Mouse (Mus musculus): ENCODE measurements around the gene Cmah.

Cmah gene

DNA sequence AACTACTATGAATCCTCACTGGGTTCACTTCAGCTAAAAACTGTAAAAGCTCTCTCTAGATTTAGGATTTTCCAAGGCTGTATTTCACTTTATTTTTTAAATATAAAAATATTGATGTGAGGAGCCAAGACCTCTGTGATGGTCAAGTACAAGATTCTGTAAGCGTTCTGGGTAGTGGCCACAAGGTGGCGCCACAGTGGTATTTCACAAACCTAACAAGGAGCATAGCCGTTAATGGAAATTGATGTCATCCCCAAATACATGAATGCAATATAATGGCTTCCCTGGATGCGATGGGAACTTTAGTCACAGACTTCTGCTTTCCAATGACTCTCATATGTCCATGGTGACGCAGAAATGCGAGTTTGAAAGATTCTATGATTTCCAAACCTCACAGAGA is 191.7 kb downstream of the Cmah start:
- DNase-seq: peak; percentile 8 to 30

DNA sequence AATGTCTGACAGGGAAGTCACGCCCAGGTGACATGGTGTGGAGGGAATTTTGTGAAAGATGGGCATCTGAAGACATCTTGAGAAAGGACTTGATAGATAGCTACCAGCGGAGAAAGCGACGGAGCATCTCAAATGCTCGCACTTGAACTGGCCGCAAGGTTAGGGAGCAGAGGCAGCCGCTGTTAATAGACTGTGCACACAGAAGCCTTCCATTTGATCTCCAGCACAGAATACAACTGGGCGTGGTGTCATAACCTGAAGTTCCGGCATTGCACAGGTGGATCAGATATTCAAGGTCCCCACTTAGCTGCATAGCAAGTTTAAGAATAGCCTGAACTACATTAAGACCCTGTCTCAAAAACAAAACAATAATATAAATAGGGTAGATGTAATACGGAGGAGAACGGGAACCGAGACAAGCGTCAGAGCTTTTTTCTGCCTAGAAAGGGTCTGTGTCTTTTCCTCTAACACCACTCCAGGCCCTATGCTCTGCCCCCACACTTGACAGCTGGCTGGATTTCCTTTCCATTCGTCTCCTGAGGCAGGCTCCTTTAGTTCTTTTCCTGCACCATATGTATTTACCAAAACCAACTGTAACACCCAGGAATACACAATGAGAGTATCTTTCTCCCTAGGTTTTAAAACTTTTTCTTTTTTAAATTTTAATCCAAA is 192.9 kb downstream of the Cmah start:
- no peak for DNase-seq

DNA sequence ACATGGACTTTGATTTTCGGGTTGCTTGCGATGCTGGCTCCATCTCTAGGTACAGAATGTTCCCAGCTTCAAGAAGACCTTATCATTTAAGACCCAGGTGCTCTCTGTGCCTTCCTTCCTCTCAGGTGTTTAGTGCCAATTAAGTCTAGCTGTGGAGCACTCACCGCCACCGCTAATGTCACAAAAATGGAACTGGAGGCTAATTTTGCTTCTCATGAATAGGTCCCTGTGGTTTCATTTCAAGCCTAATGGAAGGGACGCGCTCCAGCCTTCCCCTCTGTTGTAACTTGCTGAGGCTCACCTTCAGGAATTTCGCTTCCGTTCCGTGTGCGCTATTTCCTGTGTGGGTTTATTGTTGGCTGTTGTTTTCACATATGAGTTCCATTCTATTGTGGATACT is 193.6 kb downstream of the Cmah start:
- DNase-seq: no peak

DNA sequence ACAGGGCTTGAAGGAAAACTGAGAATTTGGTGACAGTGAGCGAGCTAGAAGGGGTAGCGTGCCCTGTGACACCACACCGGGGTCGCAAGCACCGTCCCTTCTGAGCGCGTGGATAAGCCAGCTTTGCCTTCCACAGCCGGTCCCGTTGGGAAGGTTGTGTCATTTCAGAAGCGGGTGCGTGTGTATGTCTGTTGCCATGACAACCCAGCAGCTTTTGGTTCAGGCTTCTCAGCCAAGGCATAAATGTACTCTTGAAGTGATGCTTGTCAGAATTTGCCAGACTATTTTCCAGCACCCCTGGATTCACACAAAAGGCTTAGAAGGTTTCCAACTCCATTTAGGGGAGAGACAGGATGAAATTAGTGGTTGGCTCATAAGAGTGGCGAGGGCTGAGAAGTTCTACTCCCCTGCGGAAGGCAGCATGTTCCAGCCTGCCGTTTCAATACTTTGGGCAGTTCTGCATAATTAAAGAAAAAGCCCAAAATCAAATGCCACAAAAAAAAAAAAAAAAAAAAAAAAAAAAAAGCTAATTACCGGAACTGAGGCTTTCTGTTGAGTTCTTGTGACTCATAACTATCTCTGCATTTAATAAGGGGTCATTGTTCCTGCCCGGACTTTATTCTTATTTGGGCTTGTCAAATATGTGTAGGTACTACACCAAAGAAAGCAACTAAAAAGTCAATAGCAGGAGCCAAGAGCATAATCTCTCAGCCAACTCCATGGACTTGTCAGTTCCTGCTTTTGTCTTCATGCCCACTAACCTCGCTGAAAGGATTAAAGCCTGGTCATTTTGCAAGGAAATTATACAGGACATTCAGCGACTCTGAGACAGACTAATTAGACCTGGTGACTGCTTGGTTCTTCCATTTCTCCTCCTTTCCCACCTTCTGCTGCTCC is 194.5 kb downstream of the Cmah start:
- no peak for DNase-seq

DNA sequence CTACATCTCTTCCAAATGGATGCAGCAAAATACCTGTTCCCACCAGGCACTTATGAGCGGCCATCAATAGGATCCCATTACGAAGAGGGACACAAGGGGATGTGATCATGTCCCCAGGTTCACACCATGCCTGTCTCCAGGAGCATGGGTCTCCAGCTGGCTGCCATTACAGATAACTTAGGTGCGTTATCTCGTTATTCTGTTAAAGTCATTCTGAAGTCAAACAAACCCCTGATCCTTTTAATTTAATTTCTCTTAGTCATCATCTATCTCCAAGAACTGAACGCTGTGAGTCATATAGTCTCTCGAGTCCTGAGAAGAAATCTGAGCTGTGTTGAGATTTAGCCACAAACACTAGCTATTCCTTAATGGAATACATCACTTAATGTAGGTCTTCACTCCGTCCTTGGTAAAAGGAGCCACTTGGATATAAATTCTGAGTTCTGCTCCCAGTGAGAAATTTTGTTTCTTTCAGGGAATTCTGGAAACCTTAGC is 195.2 kb downstream of the Cmah start:
- DNase-seq: no peak

DNA sequence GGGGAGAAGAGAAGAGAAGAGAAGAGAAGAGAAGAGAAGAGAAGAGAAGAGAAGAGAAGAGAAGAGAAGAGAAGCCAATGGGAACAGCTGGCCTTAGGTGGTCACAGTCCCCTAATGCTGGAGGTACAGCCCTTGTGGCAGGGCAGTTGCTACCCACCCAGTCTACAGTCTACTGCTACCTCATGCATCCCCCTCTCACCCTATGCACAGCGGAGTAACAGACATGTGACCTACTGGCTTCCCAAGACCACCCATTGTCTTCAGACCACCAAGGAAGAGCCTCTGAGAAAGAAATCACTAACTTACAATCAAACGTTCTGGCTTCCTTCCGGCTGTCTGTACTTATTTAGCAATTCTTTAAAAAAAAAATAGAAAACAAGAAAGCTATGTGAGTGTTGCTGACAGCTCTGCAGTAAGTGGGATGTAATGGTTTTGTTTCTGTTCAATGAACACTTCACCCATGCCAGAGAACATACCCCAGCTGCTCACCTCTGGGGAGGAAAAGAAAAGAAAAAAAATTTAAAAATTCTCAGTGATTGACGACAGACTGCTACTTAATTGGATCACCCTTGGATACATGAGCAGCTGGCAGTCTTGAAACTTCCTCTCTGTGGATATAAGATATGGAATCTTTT is 196.5 kb downstream of the Cmah start:
- DNase-seq: no peak

DNA sequence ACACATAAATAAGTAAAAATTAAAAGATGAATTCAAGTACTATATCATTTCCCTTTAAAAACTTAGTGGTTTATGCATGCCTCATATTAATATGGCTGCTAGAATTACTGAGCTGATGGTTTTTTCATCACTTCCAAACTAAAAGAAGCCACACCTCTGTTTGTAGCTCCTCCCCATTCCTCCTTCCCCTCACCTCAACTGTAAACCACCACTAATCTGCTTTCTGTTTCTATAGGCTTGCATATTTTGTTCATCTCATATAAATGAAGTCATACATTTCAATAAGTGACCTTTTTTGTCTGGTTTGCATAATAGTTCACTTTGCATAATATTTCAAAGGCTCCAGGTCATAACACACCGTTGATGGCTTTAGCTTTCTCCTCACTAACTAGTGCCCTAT is 197.3 kb downstream of the Cmah start:
- no peak for DNase-seq

DNA sequence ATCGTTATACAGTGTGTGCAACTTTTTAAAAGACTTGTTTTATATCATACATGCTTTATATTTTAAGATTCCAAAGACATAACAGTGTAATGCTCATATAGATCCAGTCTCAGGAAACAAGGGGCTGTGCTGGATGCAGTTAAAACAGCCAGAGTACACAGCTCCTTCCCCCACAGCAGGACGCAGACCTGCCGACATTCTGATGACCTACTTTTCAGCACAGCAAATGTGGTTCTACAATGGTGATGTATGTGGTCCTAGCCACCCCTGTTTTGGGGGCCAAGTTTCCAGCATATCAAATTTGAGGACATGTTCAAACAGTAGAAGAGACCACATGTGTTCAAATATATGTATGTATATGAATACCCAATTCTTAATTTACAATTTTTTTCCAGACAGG is 198.3 kb downstream of the Cmah start:
- DNase-seq: no peak

DNA sequence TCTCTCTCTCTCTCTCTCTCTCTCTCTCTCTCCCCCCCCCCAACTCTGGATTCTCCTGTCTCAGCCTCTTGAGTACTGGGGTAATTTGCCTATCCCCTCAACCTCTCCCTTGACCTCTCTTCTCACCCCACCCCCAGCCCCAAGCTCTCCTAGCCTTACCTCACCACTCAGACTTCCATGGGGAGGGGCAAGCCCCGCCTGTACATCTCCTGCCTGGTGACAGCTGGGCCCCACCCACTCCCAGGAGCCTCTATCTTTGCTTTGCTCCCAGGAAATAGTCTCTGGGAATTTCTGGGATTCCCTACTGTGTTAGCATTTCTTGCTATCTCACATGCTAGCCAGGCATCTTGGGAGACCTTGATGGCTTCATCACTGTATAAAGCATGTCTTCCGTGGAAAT is 199.7 kb downstream of the Cmah start:
- DNase-seq: no peak
